Mouse (Mus musculus): Measurements from ENCODE around the gene Ppp1r3c. TPM values are rescaled to one million over a fixed set of nuclear protein-coding genes. Genes with fewer than 3 reads are reported as not detected.
A peak's percentile ranks its signal among the peaks of the same experiment; 100 is the strongest.

The Ppp1r3c gene
- total RNA-seq, 2 experiments from 2014 or later, result 43.3 to 56.0 TPM

DNA sequence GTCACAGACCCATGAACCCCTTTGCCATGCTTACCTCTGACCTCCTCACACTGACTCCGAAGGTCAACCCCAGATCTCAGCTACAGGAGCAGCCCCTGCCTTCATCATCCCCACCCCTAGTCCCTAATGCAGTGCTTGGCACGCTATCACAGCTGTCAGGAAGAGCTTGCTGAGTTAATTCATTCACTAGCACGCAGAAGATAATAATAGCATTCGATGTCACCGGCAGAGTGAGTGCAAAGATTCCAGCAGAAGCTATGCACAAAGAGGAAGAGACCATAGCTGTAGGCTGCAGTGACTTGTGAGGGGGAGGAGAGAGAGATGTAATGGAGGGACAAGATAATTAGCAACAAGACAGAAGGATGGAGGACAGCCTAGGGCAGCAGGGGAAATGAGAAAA lies 47.2 kb downstream of the Ppp1r3c start:
- intact Hi-C loops (cut with DNase I), result no loop called here
- peak in 1 of 2 experiments; percentile 69 for DNase-seq (ENCODE audit: low spot score in 2 of 2)

GRCm38 (mm10) chr19:36687843-36688637 lies 48.4 kb downstream of the Ppp1r3c start:
- intact Hi-C loops (cut with DNase I), result no loop called here
- DNase-seq (ENCODE audit: low spot score in 2 of 2), result peak; percentile 40 to 61

DNA sequence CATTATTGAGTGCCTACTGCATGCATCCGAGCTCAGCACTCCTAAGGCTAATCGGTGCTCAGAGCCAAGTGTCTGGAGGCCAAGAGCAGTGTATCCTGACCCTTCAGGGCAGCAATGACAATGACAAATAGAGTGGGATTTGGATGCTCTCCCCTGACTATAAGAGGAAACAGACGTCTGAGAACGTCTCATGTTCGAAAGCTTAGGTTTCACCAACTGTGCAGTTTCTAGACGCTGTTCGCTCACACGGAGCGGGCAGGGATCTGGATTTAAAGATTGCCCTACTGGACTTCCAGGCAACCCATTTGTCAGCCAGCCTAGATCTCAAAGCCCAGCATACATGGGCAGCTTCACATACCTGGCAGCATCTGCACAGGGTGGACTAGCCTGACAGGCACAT lies 49.4 kb downstream of the Ppp1r3c start:
- intact Hi-C loops (cut with DNase I), result no loop called here
- DNase-seq (ENCODE audit: low spot score in 2 of 2), result no peak

DNA sequence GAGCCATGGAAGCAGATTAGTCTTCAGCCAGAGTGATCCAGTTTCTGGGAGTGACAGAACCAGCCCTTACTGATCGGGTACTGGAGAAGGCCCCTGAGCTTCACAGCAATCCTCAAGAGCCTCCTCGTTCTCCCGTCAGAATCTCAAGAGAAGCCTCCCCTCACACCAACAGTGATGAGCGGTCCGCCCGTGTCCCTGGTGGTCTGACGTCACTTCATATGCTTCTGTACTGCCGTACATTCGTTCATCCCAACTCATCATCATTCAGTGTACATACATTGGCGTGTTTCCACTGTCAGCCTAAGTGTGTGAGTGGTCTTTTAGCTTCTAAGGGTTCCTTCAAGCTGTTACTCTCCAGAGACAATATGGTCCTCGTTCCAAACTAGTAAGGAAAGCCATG lies 50.4 kb downstream of the Ppp1r3c start:
- no peak for DNase-seq (ENCODE audit: low spot score in 2 of 2)
- intact Hi-C loops (cut with DNase I), result no loop called here

DNA sequence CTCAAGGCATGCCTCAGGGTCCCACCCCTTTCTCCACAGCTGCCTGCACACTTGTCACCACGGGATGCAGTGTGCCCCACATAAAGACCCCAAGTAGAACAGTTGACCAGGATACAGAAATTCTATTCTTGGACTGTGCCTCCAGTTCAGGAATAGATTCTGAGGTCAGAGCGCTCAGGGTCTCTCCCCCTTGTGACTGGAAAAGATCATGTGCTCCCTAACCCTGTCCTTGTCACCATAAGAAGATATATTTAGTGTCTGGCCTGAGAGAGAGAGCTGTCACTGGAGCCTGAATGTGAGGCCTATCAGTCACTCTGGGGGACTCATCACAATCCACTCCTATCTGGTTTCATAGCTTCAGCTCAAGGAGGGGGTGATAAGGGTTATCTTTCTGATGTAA lies 53.9 kb downstream of the Ppp1r3c start:
- DNase-seq (ENCODE audit: low spot score in 2 of 2), result no peak
- intact Hi-C loops (cut with DNase I), result no loop called here

Other genes starting within 250 kb of the Ppp1r3c start
- 10 to 100 TPM; 21.9 to 25.4 TPM for gene Hectd2, start 182.0 kb downstream of the Ppp1r3c start, total RNA-seq (2021)
- gene Tnks2, start 97.6 kb upstream of the Ppp1r3c start, total RNA-seq (2021), result 100 to 1,000 TPM; 121 to 130 TPM
- 1 to 10 TPM; 5.4 to 7.0 TPM for gene Fgfbp3, start 183.0 kb upstream of the Ppp1r3c start, total RNA-seq (2021)
- gene Btaf1, start 189.4 kb upstream of the Ppp1r3c start, total RNA-seq (2021), result 10 to 100 TPM; 24.9 to 25.5 TPM